Mouse (Mus musculus): ENCODE measurements around the gene Ccdc124. TPM values are rescaled to one million over a fixed set of nuclear protein-coding genes. Genes with fewer than 3 reads are reported as not detected.
A peak's percentile ranks its signal among the peaks of the same experiment; 100 is the strongest.

The Ccdc124 gene
- polyA plus RNA-seq, 1 experiment from 2014 or later: 139 TPM

GRCm38 (mm10) chr8:70839408-70840351 lies 34.1 kb downstream of the Ccdc124 start, which contains the start of gene Arrdc2:
TSS of gene Arrdc2 (minus strand) at chr8:70839720.
- Histone ChIP-seq H3K36me3 (peaks cover 11% of the 10 kb centered on the region), H3K27me3 (no peaks in the 10 kb centered on the region), H3K9ac (peak within 1 kb of the TSS; percentile 74), H3K4me1 (peaks cover 12% of the 10 kb centered on the region), H3K9me3 (replicated peaks) (no peaks in the 10 kb centered on the region), H3K4me3 (peak within 1 kb of the TSS; percentile 64), H3K27ac (peak within 1 kb of the TSS; percentile 79), H3K4me2 (replicated peaks) (peak within 1 kb of the TSS; percentile 83)
- peak; percentile 97 for ATAC-seq (ENCODE audit: low FRiP score)
- 3% methylated on average over 55 of the region's 55 CpGs for WGBS

GRCm38 (mm10) chr8:70838654-70839407 lies 34.9 kb downstream of the Ccdc124 start:
- no peaks in the 10 kb centered on the region for H3K27me3 ChIP-seq
- no peaks in the 10 kb centered on the region for H3K9me3 ChIP-seq (replicated peaks)
- H3K4me2 ChIP-seq (replicated peaks): peak overlapping the region; percentile 83
- H3K4me3 ChIP-seq: peak overlapping the region; percentile 64
- peaks cover 11% of the 10 kb centered on the region for H3K36me3 ChIP-seq
- H3K9ac ChIP-seq: peak overlapping the region; percentile 74
- peaks cover 11% of the 10 kb centered on the region for H3K4me1 ChIP-seq
- H3K27ac ChIP-seq: peak overlapping the region; percentile 79
- peak; percentile 49 for ATAC-seq (ENCODE audit: low FRiP score)
- WGBS: 4% methylated on average over 61 of the region's 66 CpGs

- no peak overlapping the region for H3K27ac ChIP-seq
- ATAC-seq (ENCODE audit: low FRiP score): no peak
- no peaks in the 10 kb centered on the region for H3K27me3 ChIP-seq
- WGBS: 86% methylated on average over 12 of the region's 12 CpGs
- peaks cover 7% of the 10 kb centered on the region; the same call in 1 of the 2 replicates for H3K36me3 ChIP-seq
- H3K4me2 ChIP-seq (replicated peaks): no peak overlapping the region
- peaks cover 15% of the 10 kb centered on the region for H3K4me1 ChIP-seq
- no peak overlapping the region for H3K4me3 ChIP-seq
- H3K9me3 ChIP-seq (replicated peaks): no peaks in the 10 kb centered on the region
- no peak overlapping the region for H3K9ac ChIP-seq
Measured at GRCm38 (mm10) chr8:70836666-70837065, 37.1 kb downstream of the Ccdc124 start.

- no peak for ATAC-seq (ENCODE audit: low FRiP score)
- peaks cover 9% of the 10 kb centered on the region for H3K4me1 ChIP-seq
- H3K4me2 ChIP-seq (replicated peaks): no peak overlapping the region
- H3K9ac ChIP-seq: no peak overlapping the region
- peaks cover 7% of the 10 kb centered on the region; the same call in 1 of the 2 replicates for H3K36me3 ChIP-seq
- H3K9me3 ChIP-seq (replicated peaks): no peaks in the 10 kb centered on the region
- WGBS: 96% methylated on average over 3 of the region's 3 CpGs
- H3K4me3 ChIP-seq: no peak overlapping the region
- no peak overlapping the region for H3K27ac ChIP-seq
- H3K27me3 ChIP-seq: no peaks in the 10 kb centered on the region
Measured at GRCm38 (mm10) chr8:70834071-70834470, 39.7 kb downstream of the Ccdc124 start.

GRCm38 (mm10) chr8:70833520-70833919 lies 40.2 kb downstream of the Ccdc124 start:
- peaks cover 7% of the 10 kb centered on the region; the same call in 1 of the 2 replicates for H3K36me3 ChIP-seq
- H3K4me3 ChIP-seq: no peak overlapping the region
- ATAC-seq (ENCODE audit: low FRiP score): no peak

GRCm38 (mm10) chr8:70833018-70833482 lies 40.7 kb downstream of the Ccdc124 start:
- peak overlapping the region; percentile 3; the same call in 1 of the 2 replicates for H3K9ac ChIP-seq
- peaks cover 4% of the 10 kb centered on the region; the same call in 1 of the 2 replicates for H3K4me1 ChIP-seq
- no peaks in the 10 kb centered on the region for H3K27me3 ChIP-seq
- peak overlapping the region; percentile 25; the same call in 1 of the 2 replicates for H3K27ac ChIP-seq
- no peak overlapping the region for H3K4me2 ChIP-seq (replicated peaks)
- no peaks in the 10 kb centered on the region for H3K9me3 ChIP-seq (replicated peaks)
- H3K4me3 ChIP-seq: no peak overlapping the region
- WGBS: 65% methylated on average over 9 of the region's 9 CpGs
- H3K36me3 ChIP-seq: peaks cover 7% of the 10 kb centered on the region; the same call in 1 of the 2 replicates
- no peak for ATAC-seq (ENCODE audit: low FRiP score)

More at GRCm38 (mm10) chr8:70833520-70833919, 40.2 kb downstream of the Ccdc124 start:
- Histone ChIP-seq H3K4me1 (peaks cover 7% of the 10 kb centered on the region), H3K27ac (no peak overlapping the region), H3K9me3 (replicated peaks) (no peaks in the 10 kb centered on the region), H3K4me2 (replicated peaks) (no peak overlapping the region), H3K9ac (peak overlapping the region; percentile 3; the same call in 1 of the 2 replicates), H3K27me3 (no peaks in the 10 kb centered on the region)
- 56% methylated on average over 15 of the region's 15 CpGs for WGBS

- H3K4me3 ChIP-seq: no peak overlapping the region
- H3K27me3 ChIP-seq: no peaks in the 10 kb centered on the region
- ATAC-seq (ENCODE audit: low FRiP score): no peak
- no peaks in the 10 kb centered on the region for H3K9me3 ChIP-seq (replicated peaks)
- WGBS: 62% methylated on average over 11 of the region's 11 CpGs
- H3K9ac ChIP-seq: no peak overlapping the region
- peaks cover 7% of the 10 kb centered on the region; the same call in 1 of the 2 replicates for H3K36me3 ChIP-seq
- no peak overlapping the region for H3K4me2 ChIP-seq (replicated peaks)
- no peak overlapping the region for H3K27ac ChIP-seq
- peaks cover 4% of the 10 kb centered on the region; the same call in 1 of the 2 replicates for H3K4me1 ChIP-seq
Measured at GRCm38 (mm10) chr8:70832371-70832770, 41.4 kb downstream of the Ccdc124 start.

GRCm38 (mm10) chr8:70831517-70831916 lies 42.2 kb downstream of the Ccdc124 start:
- Histone ChIP-seq H3K4me2 (replicated peaks) (no peak overlapping the region), H3K27ac (no peak overlapping the region), H3K27me3 (no peaks in the 10 kb centered on the region), H3K9me3 (replicated peaks) (0 out of 2 replicates have a peak, but pooled peaks cover 3% of the 10 kb centered on the region), H3K4me3 (no peak overlapping the region), H3K9ac (no peak overlapping the region), H3K4me1 (peaks cover 4% of the 10 kb centered on the region; the same call in 1 of the 2 replicates), H3K36me3 (peaks cover 7% of the 10 kb centered on the region; the same call in 1 of the 2 replicates)
- 90% methylated on average over 8 of the region's 8 CpGs for WGBS
- ATAC-seq (ENCODE audit: low FRiP score): no peak

- Histone ChIP-seq H3K4me2 (replicated peaks) (no peak overlapping the region), H3K9ac (no peak overlapping the region), H3K4me1 (no peaks in the 10 kb centered on the region), H3K36me3 (no peaks in the 10 kb centered on the region), H3K9me3 (replicated peaks) (0 out of 2 replicates have a peak, but pooled peaks cover 3% of the 10 kb centered on the region), H3K27ac (no peak overlapping the region), H3K27me3 (peaks cover 5% of the 10 kb centered on the region; the same call in 1 of the 2 replicates), H3K4me3 (no peak overlapping the region)
- ATAC-seq (ENCODE audit: low FRiP score): no peak
- 86% methylated on average over 1 of the region's 1 CpGs for WGBS
Measured at GRCm38 (mm10) chr8:70827796-70828195, 45.9 kb downstream of the Ccdc124 start.

- no peak overlapping the region for H3K4me3 ChIP-seq
- 0 out of 2 replicates have a peak, but pooled peaks cover 3% of the 10 kb centered on the region for H3K9me3 ChIP-seq (replicated peaks)
- no peak overlapping the region for H3K4me2 ChIP-seq (replicated peaks)
- H3K27ac ChIP-seq: no peak overlapping the region
- ATAC-seq (ENCODE audit: low FRiP score): no peak
- WGBS: 91% methylated on average over 2 of the region's 2 CpGs
- H3K27me3 ChIP-seq: peaks cover 5% of the 10 kb centered on the region; the same call in 1 of the 2 replicates
- H3K36me3 ChIP-seq: no peaks in the 10 kb centered on the region
- H3K4me1 ChIP-seq: no peaks in the 10 kb centered on the region
- no peak overlapping the region for H3K9ac ChIP-seq
Measured at GRCm38 (mm10) chr8:70827010-70827409, 46.7 kb downstream of the Ccdc124 start.

- Histone ChIP-seq H3K36me3 (no peaks in the 10 kb centered on the region), H3K9me3 (replicated peaks) (0 out of 2 replicates have a peak, but pooled peaks cover 3% of the 10 kb centered on the region), H3K4me3 (no peak overlapping the region), H3K4me1 (no peaks in the 10 kb centered on the region), H3K4me2 (replicated peaks) (no peak overlapping the region), H3K27ac (no peak overlapping the region), H3K27me3 (peaks cover 8% of the 10 kb centered on the region), H3K9ac (no peak overlapping the region)
- 84% methylated on average over 8 of the region's 8 CpGs for WGBS
- no peak for ATAC-seq (ENCODE audit: low FRiP score)
Measured at GRCm38 (mm10) chr8:70825816-70826215, 47.9 kb downstream of the Ccdc124 start.

Data from hindbrain, embryonic 12.5 days (tissue).